In the genomic region with DNA sequence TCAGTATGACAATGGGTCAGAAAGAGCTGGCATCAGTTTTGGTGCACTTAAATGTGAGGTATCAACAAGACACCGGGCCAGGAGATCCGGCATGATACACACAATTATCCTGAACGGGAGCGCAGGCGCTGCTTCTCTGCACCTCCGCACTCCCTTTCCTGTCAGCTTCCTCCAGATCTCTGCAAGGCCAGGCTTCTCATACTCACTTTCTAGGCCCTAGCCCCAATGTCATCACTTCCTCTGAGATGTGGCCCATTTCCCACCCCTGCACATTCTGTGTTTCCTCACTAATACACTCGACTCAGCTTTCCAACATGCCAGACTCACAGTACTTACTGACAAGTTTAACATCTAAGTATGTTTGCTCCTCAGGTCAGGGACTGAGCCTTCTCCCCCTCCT, we compare ENCODE assay signal across 13 mouse cellular contexts. TPM values are rescaled to one million over a fixed set of nuclear protein-coding genes. Genes with fewer than 3 reads are reported as not detected.
DNase-seq lines count a peak whose midpoint lies in the region; ATAC-seq lines count a peak whose summit lies in the region.
"Had no signal": no experiment of that assay in that cellular context is flagged by ENCODE, and none has a peak within 500 bp of the region (broad histone marks: within the 10 kb centered on the region; RNA-seq: fewer than 3 reads in every experiment).

No protein-coding gene starts in this region.

- no peaks in the 10 kb centered on the region for H3K27me3 ChIP-seq in heart, embryonic 11.5 days (ENCODE audit: control insufficient read depth, insufficient read depth, low read length)
- no peaks in the 10 kb centered on the region for H3K27me3 ChIP-seq in forebrain, embryonic 10.5 days (ENCODE audit: poor library complexity, severe bottlenecking)
- H3K27me3 ChIP-seq: embryonic facial prominence, embryonic 12.5 days; midbrain, embryonic 12.5 days had no signal

- H3K27ac ChIP-seq in heart, embryonic 11.5 days (ENCODE audit: low read depth, low read length) = no peak overlapping the region
- H3K27ac ChIP-seq in forebrain, embryonic 10.5 days = no peak overlapping the region
- H3K27ac ChIP-seq: embryonic facial prominence, embryonic 12.5 days; layer of hippocampus, adult 2 months; midbrain, embryonic 12.5 days had no signal

- H3K9ac ChIP-seq in heart, embryonic 11.5 days (ENCODE audit: low read depth, low read length) = no peak overlapping the region
- H3K9ac ChIP-seq: embryonic facial prominence, embryonic 12.5 days; midbrain, embryonic 12.5 days had no signal

- H3K36me3 ChIP-seq in heart, embryonic 11.5 days (ENCODE audit: control insufficient read depth, insufficient read depth, low read length) = no peaks in the 10 kb centered on the region
- H3K36me3 ChIP-seq in forebrain, embryonic 10.5 days (replicated peaks) = no peaks in the 10 kb centered on the region
- H3K36me3 ChIP-seq: embryonic facial prominence, embryonic 12.5 days; midbrain, embryonic 12.5 days had no signal

- 62% methylated on average over 7 of the region's 7 CpGs for WGBS in heart, embryonic 11.5 days (ENCODE audit: insufficient replicate concordance)
- 95% methylated on average over 7 of the region's 7 CpGs for WGBS in forebrain, embryonic 10.5 days

- H3K4me3 ChIP-seq in heart, embryonic 11.5 days (ENCODE audit: low read depth, low read length) = no peak overlapping the region
- no peak overlapping the region for H3K4me3 ChIP-seq in forebrain, embryonic 10.5 days
- H3K4me3 ChIP-seq: embryonic facial prominence, embryonic 12.5 days; layer of hippocampus, adult 2 months; midbrain, embryonic 12.5 days had no signal

- peaks cover 16% of the 10 kb centered on the region for H3K4me1 ChIP-seq in heart, embryonic 11.5 days (ENCODE audit: control insufficient read depth, insufficient read depth, low read length)
- no peaks in the 10 kb centered on the region for H3K4me1 ChIP-seq in forebrain, embryonic 10.5 days
- H3K4me1 ChIP-seq: midbrain, embryonic 12.5 days had no signal

- no peaks in the 10 kb centered on the region for H3K9me3 ChIP-seq in heart, embryonic 11.5 days (replicated peaks; ENCODE audit: control insufficient read depth, low read length)
- H3K9me3 ChIP-seq in forebrain, embryonic 10.5 days = no peaks in the 10 kb centered on the region
- H3K9me3 ChIP-seq: embryonic facial prominence, embryonic 12.5 days; midbrain, embryonic 12.5 days had no signal

- peak; percentile 59 for DNase-seq in heart, adult 8-10 months (ENCODE audit: low spot score)
- peak; percentile 71 for DNase-seq in T-cell, adult 2 months (ENCODE audit: low spot score)
- DNase-seq in forebrain, embryonic 10.5 days (ENCODE audit: extremely low spot score, low spot score) = no peak
- no peak for DNase-seq in cerebellum, postnatal 25 days
- no peak for DNase-seq in adrenal gland, postnatal 14 days
- DNase-seq: adrenal gland, postnatal 36 days; gastrocnemius, postnatal 36 days had no signal

- ATAC-seq in heart, embryonic 11.5 days (replicated peaks; ENCODE audit: insufficient number of reproducible peaks, low FRiP score, low TSS enrichment) = no peak
- peak; percentile 13 to 51; a peak in 2 of 4 replicates for ATAC-seq in hematopoietic stem cell, adult 5-6 weeks (replicated peaks in 1 of 2; ENCODE audit: insufficient read depth in 1 of 2, low FRiP score in 2 of 2, low TSS enrichment in 1 of 2, low read depth in 1 of 2, poor library complexity in 2 of 2, severe bottlenecking in 2 of 2)
- ATAC-seq in neutrophil, adult 5-6 weeks (ENCODE audit: extremely low read depth, insufficient number of reproducible peaks, low FRiP score, poor library complexity, severe bottlenecking) = peak; percentile 36; the same call in 1 of the 2 replicates

- no peak overlapping the region for H3K4me2 ChIP-seq in heart, embryonic 11.5 days
- H3K4me2 ChIP-seq: embryonic facial prominence, embryonic 12.5 days; midbrain, embryonic 12.5 days had no signal

RNA-seq across cellular contexts. Expression of gene Jak1, which starts 11.1 kb away (rescaled TPM):
- total RNA-seq in heart, adult 8-10 months (2022) = 100 to 1,000 TPM in 1 of 4 experiments, 10 to 100 TPM in 3; 80.9 to 106 (median 90.0) TPM
- polyA plus RNA-seq in heart, embryonic 11.5 days (2014; fragmentation: Nextera tagmentation; extraction: Ambion mirVana) = 65.1 and 69.8 TPM in 2 replicates
- total RNA-seq in hematopoietic stem cell, adult 5-6 weeks (2017) = 116 and 146 TPM in 2 replicates
- 310 and 328 TPM in 2 replicates for total RNA-seq in neutrophil, adult 5-6 weeks (2017)
- 41.7 and 42.4 TPM in 2 replicates for polyA plus RNA-seq in forebrain, embryonic 10.5 days (2016; fragmentation: Nextera tagmentation; extraction: Ambion mirVana)
- 116 and 125 TPM in 2 replicates for total RNA-seq in adrenal gland, postnatal 14 days (2021)

Comparison
In these comparisons a context has a peak if more than half of its experiments do, and no peak if none do; other contexts are left out.
1. DNase-seq: peak in heart, adult 8-10 months (single experiment) and T-cell, adult 2 months (single experiment); none in forebrain, embryonic 10.5 days (single experiment), cerebellum, postnatal 25 days (0 of 2) and adrenal gland, postnatal 14 days (single experiment).